Mouse (Mus musculus): ENCODE measurements at regions not wholly inside any gene's neighbourhood (a gene's known extent, or its start where the extent isn't known, plus 50 kb on each side); places are given as distances from the start of the nearest gene placed in this dataset.

DNA sequence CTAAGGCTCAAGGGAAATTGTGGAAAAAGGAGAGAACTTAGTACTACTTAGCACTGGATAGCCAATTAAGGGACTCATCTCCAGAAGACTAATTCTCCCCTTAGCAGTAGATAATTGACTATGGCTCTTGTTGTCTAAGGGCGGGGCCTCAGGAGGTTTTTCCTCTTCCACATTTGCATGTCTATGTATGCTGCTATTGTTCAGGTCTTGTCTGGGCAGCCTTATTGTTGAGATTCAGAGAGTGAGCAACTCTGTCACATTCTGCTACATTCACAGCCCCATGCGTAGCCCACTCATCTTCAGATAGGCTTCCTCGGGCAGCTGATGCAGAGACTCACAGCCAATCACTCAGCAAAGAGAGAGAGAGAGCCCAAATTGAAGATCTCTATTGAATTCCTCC, 339.9 kb downstream of the Gpam start:
- intact Hi-C loops (cut with DNase I) = no loop called here
- DNase-seq = no peak

DNA sequence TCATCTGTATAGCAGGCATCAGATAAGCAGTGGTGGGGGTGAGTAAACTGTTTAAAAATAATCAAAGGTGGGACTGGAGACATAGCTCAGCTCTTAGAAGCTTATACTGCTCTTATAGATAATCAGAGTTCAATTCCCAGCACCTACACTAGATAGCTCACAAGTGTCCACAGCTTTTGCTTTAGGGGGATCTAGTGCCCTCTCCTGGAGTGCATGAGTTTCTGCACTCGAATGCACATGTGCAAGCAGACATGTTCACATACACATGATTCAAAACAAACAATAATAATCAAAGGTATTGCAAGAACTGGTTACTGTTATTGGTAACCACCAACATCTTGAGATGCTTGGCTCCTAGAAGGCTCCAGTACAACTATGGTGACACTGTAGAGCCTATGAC, 343.3 kb downstream of the Gpam start:
- DNase-seq = no peak
- intact Hi-C loops (cut with DNase I) = loop anchor here (5.0 kb wide), 1 partner anchor 741 kb away; the partner anchor contains the start of gene Adra2a

DNA sequence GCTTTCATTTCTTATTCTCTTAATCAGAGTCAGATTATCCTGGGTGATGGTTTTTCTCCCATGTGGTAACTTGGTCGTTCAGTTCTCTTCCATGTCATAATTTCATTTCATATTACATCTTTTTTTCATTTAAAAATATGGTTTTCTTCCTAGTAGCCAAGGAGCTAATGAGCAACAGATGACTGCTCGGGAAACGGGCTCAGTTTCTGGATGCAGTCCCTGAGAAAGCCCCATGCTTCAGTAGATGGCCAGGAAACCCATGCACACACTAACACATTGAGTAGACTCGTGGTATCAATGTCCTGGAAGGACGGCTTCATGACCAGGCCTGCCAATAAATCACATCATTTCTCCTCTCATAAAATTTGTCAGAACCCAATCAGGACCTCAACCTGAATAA, 369.3 kb downstream of the Gpam start:
- intact Hi-C loops (cut with DNase I) = no loop called here
- DNase-seq = peak in 1 of 2 experiments; percentile 2

DNA sequence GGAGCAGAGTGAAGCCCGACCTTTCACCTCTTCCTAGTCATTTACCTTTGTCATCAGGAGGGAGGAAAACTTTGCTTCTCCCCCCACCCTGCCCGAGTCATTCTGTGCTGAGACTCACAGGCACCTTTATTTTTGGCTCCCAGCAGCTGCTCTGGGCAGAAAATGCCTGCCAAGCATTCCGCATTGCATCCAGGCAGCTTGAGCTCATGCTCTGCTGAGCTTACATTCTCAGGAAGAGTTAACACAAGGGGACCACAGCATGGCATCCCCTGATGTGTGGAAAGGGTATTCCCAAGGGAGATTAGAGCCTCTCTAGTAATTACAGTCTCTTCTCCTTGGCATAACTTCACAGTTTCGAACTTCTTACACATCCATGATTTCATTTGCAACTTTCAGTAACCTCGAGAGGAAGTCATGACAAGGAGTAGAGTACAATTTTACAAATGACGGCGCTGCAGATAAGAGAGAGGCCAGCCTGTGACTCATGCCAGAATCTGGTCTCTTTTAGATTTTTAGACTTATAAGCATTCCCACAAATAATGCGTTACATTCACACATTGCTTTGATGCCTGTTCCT, 370.3 kb downstream of the Gpam start:
- peak; percentile 3 to 27 for DNase-seq
- intact Hi-C loops (cut with DNase I) = no loop called here

DNA sequence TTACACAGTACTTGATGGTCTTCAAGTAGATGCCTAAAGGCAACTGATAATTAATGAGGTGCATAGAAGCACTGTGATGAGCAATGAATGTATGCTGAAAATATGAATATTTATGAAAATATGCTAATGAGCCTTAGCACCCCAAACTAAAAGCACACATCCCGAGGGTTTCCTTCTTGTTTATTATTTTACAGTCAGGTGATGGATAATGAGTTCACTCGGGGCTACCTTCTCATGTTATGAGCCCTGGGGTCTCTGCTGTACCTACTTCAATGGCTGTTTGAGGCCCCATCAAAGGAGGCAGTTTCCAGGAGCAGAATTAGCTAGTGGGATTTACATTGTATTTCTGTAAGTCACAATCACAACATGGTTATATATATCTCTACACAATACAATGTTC, 371.6 kb downstream of the Gpam start:
- no peak for DNase-seq
- intact Hi-C loops (cut with DNase I) = no loop called here

DNA sequence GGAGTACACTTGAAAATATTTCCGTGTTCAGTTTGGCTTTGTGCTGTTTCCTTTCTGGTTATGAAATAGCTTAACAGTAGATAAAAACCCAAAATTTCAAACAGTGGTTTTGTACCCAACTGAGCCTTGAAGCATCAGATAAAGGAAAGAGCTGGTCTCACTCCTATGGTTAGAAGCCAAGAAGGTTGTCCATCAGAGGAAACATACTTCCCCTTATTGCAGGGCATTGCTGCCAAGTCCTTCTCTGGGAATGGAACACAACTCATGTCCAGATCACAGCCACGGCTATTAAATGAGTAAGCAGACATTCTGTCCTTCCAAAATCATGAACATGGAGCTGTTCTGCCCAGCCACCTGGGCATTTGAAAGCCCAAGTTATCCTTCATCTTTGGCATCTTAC, 393.1 kb downstream of the Gpam start:
- DNase-seq = no peak
- intact Hi-C loops (cut with DNase I) = no loop called here

DNA sequence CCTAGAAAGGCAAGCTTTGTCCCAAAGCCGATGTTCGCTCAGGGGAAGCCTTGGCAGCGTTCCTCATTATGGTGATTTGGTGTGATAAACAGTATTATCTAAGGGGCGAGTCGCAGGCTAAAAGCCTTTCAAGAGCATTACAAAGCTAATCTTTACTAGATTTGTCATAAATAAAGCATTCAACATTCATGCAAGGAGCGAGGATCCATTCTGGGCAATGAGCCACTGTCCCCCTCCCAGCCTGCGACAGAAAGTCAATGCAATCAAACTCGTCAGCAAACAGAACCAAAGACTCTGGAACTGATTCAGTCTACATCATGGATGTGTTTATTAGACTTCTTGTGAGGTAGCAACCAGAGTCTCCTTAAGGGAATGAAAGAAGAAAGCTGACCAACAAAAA, 395.3 kb downstream of the Gpam start:
- DNase-seq = no peak
- intact Hi-C loops (cut with DNase I) = no loop called here

DNA sequence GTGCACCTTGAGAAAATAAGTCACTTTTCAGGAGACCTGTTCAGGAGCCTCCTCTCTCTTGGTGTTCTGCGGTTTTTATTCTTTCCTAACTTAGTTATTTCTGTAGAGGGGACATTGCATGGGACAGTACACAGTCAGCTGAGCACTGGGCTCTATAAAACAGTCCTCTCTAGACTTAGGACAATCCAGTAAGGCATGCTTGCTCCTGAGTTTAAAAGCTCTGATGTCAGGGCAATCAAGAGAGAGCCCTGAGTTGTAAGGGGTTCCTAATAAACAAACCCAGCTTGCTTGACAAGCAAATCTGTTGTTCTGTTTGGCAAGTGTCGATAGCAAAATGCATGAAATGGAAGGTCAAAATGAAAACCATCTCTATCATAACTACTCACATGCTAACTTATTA, 395.7 kb downstream of the Gpam start:
- intact Hi-C loops (cut with DNase I) = no loop called here
- no peak for DNase-seq

DNA sequence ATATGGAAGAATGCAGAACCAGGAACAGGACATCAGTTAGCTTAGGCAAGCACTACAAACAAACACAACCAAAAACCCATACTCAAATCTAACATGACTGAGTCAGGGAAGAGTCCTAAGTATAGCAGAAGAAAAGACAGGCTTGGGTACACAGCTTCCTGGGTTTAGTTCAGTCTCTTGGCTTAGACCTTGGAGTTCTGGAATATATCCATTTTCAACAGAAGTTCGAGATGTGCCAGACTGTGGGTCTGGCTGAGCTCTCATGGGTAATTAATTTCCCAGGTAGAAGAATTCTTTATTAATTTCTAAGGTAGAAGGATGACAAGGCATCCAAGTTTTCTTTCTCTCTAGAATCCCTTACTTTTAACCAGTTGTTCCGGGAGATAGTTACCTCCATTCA, 396.2 kb downstream of the Gpam start:
- intact Hi-C loops (cut with DNase I) = no loop called here
- DNase-seq = no peak

DNA sequence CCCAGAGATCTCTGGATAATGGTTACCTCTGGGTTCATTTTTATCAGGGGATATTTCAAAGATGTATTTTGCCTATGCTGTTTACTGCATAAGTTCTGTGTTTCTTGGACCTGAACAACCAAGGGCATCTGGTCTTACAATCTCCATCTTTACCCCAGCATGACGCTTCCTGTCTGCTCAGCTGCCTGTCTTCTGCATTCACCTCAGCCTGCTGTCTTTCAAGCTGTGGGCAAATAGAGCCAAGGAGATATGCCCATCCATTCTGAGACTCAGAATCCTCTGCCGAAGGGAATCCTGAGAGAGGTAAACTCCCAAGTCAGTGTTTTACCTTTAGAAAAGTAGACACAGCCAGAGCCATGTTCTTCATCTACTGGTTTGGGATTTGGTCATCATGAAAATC, 396.7 kb downstream of the Gpam start:
- no peak for DNase-seq
- intact Hi-C loops (cut with DNase I) = no loop called here

DNA sequence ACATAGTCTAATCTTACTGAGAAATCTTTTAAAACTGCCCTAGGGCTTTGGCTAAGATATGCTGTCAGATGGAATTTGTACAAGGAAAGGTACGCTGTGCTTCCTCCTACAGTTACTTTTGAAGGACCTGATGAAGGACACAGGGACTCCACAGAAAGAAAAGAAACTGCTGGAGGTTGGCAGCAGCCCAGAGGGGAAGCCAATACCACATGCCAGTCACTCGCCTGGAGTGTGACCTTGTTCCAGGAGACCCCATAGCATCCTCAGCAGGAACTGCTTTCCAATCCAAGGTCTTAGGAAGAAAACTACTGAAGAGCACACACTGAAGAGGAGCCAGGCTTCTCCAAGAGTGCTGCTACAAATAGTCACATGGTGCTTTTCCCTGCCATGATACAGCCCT, 404.9 kb downstream of the Gpam start:
- intact Hi-C loops (cut with DNase I) = no loop called here
- no peak for DNase-seq

DNA sequence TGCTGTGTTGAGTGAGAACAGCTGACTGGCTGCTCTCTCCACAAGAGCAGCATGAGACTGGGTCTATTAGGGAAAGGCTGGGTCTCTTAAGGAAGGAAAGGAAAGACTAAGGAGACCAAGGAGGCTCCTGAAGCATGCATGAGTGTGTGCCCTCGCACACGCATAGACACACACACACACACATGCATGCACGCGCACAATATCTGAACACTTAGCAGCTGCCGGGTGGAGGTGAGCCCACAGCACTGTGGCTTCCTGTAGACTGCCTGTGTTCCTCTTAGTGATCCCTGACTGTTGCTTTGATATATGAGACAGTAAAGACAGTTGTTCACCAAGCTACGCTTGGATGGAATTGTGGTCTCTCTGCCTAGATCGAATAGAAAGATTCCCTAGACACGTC, 429.6 kb downstream of the Gpam start:
- DNase-seq = no peak
- intact Hi-C loops (cut with DNase I) = no loop called here

DNA sequence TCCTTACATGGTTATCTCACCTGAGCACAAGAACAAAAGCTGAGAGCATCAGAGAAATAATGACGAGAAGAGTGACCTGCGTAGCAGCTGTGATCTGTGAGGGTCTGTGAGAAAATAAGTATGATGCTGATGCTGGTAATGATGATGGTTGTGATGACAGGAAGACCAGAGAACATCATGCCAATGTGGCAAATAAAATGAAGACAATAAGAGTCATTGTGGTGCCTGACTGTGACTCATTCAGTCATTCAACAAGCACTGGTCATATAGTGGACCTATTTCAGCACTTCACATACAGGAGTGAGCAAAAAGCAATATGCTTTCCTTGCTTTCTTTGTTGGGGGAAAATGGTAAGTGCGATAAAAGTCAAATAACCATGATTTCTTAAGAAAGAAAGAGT, 433.3 kb downstream of the Gpam start:
- no peak for DNase-seq
- intact Hi-C loops (cut with DNase I) = no loop called here

DNA sequence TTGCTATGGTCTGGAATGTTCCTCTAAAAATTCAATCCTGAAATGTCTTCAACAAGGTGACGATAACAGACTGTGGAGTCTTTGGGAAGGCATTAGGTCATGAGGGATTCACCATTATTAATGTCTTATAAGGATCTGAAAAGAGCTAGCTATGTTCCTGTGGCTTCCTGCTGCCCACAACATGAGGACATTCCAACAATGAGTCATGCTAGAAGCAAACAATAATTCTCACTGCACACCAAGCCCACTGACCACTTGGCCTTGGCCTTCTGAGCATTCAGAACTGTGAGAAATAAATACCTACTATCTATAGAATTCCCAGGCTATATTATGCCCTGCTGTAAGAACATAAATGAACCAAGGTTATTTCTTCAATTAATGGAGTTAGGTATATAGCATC, 433.9 kb downstream of the Gpam start:
- intact Hi-C loops (cut with DNase I) = no loop called here

DNA sequence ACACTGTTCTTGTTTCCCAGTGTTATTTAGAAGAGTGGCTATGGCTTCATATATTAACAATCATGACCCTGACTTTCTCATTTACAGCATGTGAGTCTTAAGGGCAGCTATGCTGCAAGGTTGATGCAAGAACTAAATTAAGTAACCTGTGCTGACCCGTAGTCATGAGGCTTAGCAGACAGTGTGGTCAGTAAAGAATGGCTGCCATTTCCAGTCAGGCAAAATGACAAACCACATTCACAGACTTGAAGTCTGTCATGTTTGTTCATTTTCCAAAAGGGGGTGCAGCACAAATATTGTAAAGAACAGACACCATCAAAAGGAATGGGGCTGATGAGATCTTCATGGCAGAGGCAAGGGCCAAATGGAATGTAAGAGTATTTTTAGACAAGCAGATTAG, 435.2 kb downstream of the Gpam start:
- no peak for DNase-seq
- intact Hi-C loops (cut with DNase I) = no loop called here

More for the DNA sequence above, 433.9 kb downstream of the Gpam start:
- DNase-seq = no peak

DNA sequence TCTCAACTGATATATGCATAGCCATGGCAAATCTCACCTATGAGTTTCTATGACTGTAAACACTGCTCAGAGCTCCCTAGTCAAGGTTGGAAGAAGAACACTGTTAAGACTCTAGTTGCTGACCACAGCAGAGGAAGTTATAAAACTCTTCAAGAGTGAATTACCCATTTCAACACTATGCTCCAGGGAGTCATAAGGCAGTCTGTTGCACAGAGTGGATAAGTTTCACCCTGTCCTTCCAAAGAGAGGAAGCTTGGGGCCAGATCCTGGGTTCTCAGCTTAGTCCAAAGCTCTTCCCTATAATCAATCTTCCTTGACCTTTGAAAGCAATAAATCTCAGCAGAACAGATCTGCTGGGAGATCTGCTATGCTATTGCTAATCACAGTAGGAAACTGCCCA, 438.4 kb downstream of the Gpam start:
- no peak for DNase-seq
- intact Hi-C loops (cut with DNase I) = no loop called here

DNA sequence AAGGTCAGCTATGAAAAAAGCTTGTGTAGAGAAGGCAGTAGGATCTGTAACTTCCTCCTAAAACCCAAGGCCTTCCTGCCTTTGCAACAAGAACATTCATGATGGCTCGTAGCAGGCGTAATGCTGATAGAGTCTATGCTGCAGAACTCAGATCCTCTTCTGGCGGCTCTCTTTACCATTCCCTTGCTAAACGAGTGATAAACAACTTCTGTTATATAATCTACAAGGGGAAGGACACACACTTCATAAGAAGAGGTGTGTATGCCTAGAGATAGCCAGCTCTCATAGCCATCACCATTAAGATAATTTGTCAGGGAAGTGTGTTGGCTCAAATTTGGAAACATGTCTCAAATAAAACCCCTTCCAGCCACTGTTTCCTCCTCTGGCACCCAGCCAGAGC, 441.9 kb downstream of the Gpam start:
- intact Hi-C loops (cut with DNase I) = no loop called here
- no peak for DNase-seq
